Mouse (Mus musculus) heart, postnatal 0 days (tissue): ENCODE data around the gene Fnbp1. TPM values are rescaled to one million over a fixed set of nuclear protein-coding genes. Genes with fewer than 3 reads are reported as not detected.

Experiments
- ATAC-seq: fragments of 200-750 bp; cut with Nextera tagmentation; 2 replicates; pipeline ENCODE4 v1.8.0; 2017; ENCODE audit warnings: low read depth, moderate number of reproducible peaks, moderate library complexity; ENCODE audit not compliant: insufficient read depth
- DNase-seq: peaks from one replicate; pipeline ENCODE4 v3.0.0-alpha.2; 2016; ENCODE audit warnings: low spot score
- H3K27ac ChIP-seq: fragments of 300-500 bp; sonication (generic); 2 replicates; pipeline ENCODE4 v1.5.1; 2014; ENCODE audit warnings: low read depth, mild to moderate bottlenecking
- H3K27me3 ChIP-seq: fragments of 300-500 bp; sonication (generic); 2 replicates; pipeline ENCODE4 v1.6.1; 2014; ENCODE audit warnings: low read length, mixed read lengths; ENCODE audit not compliant: control insufficient read depth, insufficient read depth
- H3K36me3 ChIP-seq: fragments of 300-500 bp; sonication (generic); replicated peaks from 2 replicates; pipeline ENCODE4 v1.6.1; 2014; ENCODE audit warnings: low read length, mixed read lengths; ENCODE audit not compliant: control insufficient read depth, insufficient read depth
- H3K4me1 ChIP-seq: fragments of 300-500 bp; sonication (generic); 2 replicates; pipeline ENCODE4 v1.6.1; 2014; ENCODE audit warnings: antibody characterized with exemption; ENCODE audit not compliant: control insufficient read depth, insufficient read depth
- H3K4me2 ChIP-seq: fragments of 300-500 bp; sonication (generic); 2 replicates; pipeline ENCODE4 v1.6.1; 2014; ENCODE audit warnings: low read depth, mild to moderate bottlenecking, low read length, moderate library complexity
- H3K4me3 ChIP-seq: fragments of 300-500 bp; sonication (generic); 2 replicates; pipeline ENCODE4 v1.5.1; 2014; ENCODE audit warnings: low read depth, low read length
- H3K9ac ChIP-seq: fragments of 300-500 bp; sonication (generic); replicated peaks from 2 replicates; pipeline ENCODE4 v1.6.1; 2014; ENCODE audit warnings: low read depth, low read length, mixed read lengths
- H3K9me3 ChIP-seq: fragments of 300-500 bp; sonication (generic); replicated peaks from 2 replicates; pipeline ENCODE4 v1.6.1; 2016; ENCODE audit warnings: low read length; ENCODE audit not compliant: control insufficient read depth
- CTCF ChIP-seq: IDR thresholded peaks from 2 replicates; pipeline ENCODE4 v1.5.1; 2016; ENCODE audit warnings: antibody characterized with exemption, control low read depth, low read depth
- EP300 ChIP-seq: IDR thresholded peaks from 2 replicates; pipeline ENCODE4 v1.6.1; 2016; ENCODE audit warnings: antibody characterized with exemption, low read depth
- WGBS: fragments of 180-500 bp; shearing (Covaris S2); extraction: QIAGEN DNeasy Blood & Tissue Kit; methylation state at CpG from one replicate; pipeline ENCODE4 v1.1.7; 2014; 5-methylcytosine and 5-hydroxymethylcytosine counted together
- polyA plus RNA-seq: library from polyadenylated mRNA; unstranded; fragments of >200 nt; fragmentation: Nextera tagmentation; extraction: Ambion mirVana; gene quantifications from 2 replicates; pipeline ENCODE4 v1.2.1, GENCODE M21; 2015
- total RNA-seq: library from RNA; depleted of rRNA; stranded (reverse); fragments of >200 nt; gene quantifications from 2 replicates; pipeline ENCODE4 v1.2.3, GENCODE M21; 2014; ENCODE audit warnings: low replicate concordance

The Fnbp1 gene
- total and polyA plus RNA-seq, 2 experiments from 2014 or later = 6.4 to 11.4 TPM

DNA sequence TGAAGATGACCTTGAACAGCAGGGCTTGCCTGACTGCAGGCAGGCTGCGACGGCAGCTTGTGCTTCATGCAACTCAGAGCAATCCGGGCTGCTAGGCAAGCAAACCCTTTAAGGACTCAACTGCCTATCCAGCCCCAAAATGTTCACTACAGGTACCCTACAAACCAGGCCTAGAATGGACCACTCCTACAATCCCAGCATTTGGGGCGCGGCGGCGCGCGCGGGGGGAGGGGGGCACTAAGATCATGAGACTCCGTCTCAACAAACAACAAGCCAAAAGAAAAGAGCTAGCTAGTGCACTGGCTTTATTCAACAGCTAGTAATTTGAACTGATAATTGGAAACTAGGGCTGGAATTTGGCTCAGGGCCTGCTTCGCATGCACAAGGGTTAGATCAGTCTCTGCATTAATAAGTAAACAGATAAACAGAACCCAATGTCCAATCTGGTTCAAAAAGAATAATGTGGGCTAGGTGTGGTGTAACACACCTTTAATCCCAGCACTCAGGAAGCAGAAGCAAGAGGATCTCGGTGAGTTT is 74.7 kb downstream of the Fnbp1 start:
- Histone ChIP-seq H3K9me3 (no peaks in the 10 kb centered on the region), H3K27me3 (no peaks in the 10 kb centered on the region), H3K4me2 (no peak overlapping the region), H3K36me3 (peaks cover 19% of the 10 kb centered on the region), H3K9ac (no peak overlapping the region), H3K27ac (no peak overlapping the region), H3K4me3 (no peak overlapping the region), H3K4me1 (no peaks in the 10 kb centered on the region; the same call in 1 of the 2 replicates)
- WGBS = 77% methylated on average over 13 of the region's 13 CpGs
- ATAC-seq = no peak
- TF ChIP-seq CTCF = no peak
- TF ChIP-seq EP300 = no peak
- DNase-seq = no peak

GRCm38 (mm10) chr2:31066019-31066789 is 75.6 kb downstream of the Fnbp1 start:
- H3K27ac ChIP-seq = no peak overlapping the region
- no peak overlapping the region for H3K9ac ChIP-seq
- no peak overlapping the region for H3K4me3 ChIP-seq
- H3K4me2 ChIP-seq = no peak overlapping the region
- 78% methylated on average over 11 of the region's 11 CpGs for WGBS
- H3K9me3 ChIP-seq = no peaks in the 10 kb centered on the region
- no peaks in the 10 kb centered on the region for H3K27me3 ChIP-seq
- no peak for TF ChIP-seq CTCF
- TF ChIP-seq EP300 = no peak
- H3K36me3 ChIP-seq = peaks cover 12% of the 10 kb centered on the region; the same call in 1 of the 2 replicates
- DNase-seq = no peak
- H3K4me1 ChIP-seq = no peaks in the 10 kb centered on the region; the same call in 1 of the 2 replicates
- no peak; the same call in 1 of the 2 replicates for ATAC-seq

GRCm38 (mm10) chr2:31061868-31062628 is 79.8 kb downstream of the Fnbp1 start:
- ATAC-seq (no peak), DNase-seq (no peak)
- Histone ChIP-seq H3K4me2 (no peak overlapping the region), H3K4me3 (no peak overlapping the region), H3K9me3 (no peaks in the 10 kb centered on the region), H3K36me3 (peaks cover 25% of the 10 kb centered on the region), H3K27ac (no peak overlapping the region), H3K4me1 (no peaks in the 10 kb centered on the region), H3K9ac (no peak overlapping the region), H3K27me3 (no peaks in the 10 kb centered on the region)
- WGBS = 79% methylated on average over 10 of the region's 10 CpGs
- TF ChIP-seq EP300 (no peak), CTCF (no peak)

GRCm38 (mm10) chr2:31060787-31061730 is 80.7 kb downstream of the Fnbp1 start:
- Histone ChIP-seq H3K4me2 (no peak overlapping the region), H3K4me1 (no peaks in the 10 kb centered on the region), H3K27ac (no peak overlapping the region), H3K4me3 (no peak overlapping the region), H3K36me3 (peaks cover 35% of the 10 kb centered on the region), H3K9me3 (0 out of 2 replicates have a peak, but pooled peaks cover 4% of the 10 kb centered on the region), H3K27me3 (no peaks in the 10 kb centered on the region), H3K9ac (no peak overlapping the region)
- 82% methylated on average over 28 of the region's 28 CpGs for WGBS
- no peak for ATAC-seq
- DNase-seq = no peak
- TF ChIP-seq CTCF = no peak
- no peak for TF ChIP-seq EP300

- Histone ChIP-seq H3K4me2 (no peak overlapping the region), H3K9me3 (0 out of 2 replicates have a peak, but pooled peaks cover 7% of the 10 kb centered on the region), H3K27ac (no peak overlapping the region), H3K4me3 (no peak overlapping the region), H3K27me3 (no peaks in the 10 kb centered on the region), H3K9ac (no peak overlapping the region), H3K36me3 (peaks cover 43% of the 10 kb centered on the region), H3K4me1 (no peaks in the 10 kb centered on the region)
- no peak for DNase-seq
- 97% methylated on average over 1 of the region's 1 CpGs for WGBS
- no peak for TF ChIP-seq CTCF
- no peak for TF ChIP-seq EP300
- ATAC-seq = no peak
Observed at GRCm38 (mm10) chr2:31060271-31060670, 81.5 kb downstream of the Fnbp1 start.
